Mouse (Mus musculus) embryo, embryonic 10.5 days (tissue): ENCODE results near the gene Daam1.
"Not testable (repeated sequence)": the region's sequence is repeated elsewhere in the genome, so short reads cannot be mapped to it uniquely, and the experiment has no call there.

ENCODE experiments used
- DNase-seq: peaks from one replicate; pipeline ENCODE4 v3.0.0-alpha.2; 2015; ENCODE audit warnings: low spot score

Daam1 gene

GRCm38 (mm10) chr12:71834041-71834440 is 3.2 kb downstream of the Daam1 start:
- peak; percentile 21 for DNase-seq

- no peak for DNase-seq
Measured at GRCm38 (mm10) chr12:71835966-71836668, 5.2 kb downstream of the Daam1 start.

- no peak for DNase-seq
Measured at GRCm38 (mm10) chr12:71836776-71837175, 5.9 kb downstream of the Daam1 start.

GRCm38 (mm10) chr12:71837576-71837975 is 6.7 kb downstream of the Daam1 start:
- no peak for DNase-seq

GRCm38 (mm10) chr12:71838230-71838629 is 7.4 kb downstream of the Daam1 start:
- no peak for DNase-seq

GRCm38 (mm10) chr12:71839653-71840052 is 8.8 kb downstream of the Daam1 start:
- DNase-seq = no peak

GRCm38 (mm10) chr12:71840430-71841186 is 9.7 kb downstream of the Daam1 start:
- no peak for DNase-seq

- peak; percentile 19 for DNase-seq
Measured at GRCm38 (mm10) chr12:71842006-71842405, 11.1 kb downstream of the Daam1 start.

- no peak for DNase-seq
Measured at GRCm38 (mm10) chr12:71842588-71842987, 11.7 kb downstream of the Daam1 start.

- no peak for DNase-seq
Measured at GRCm38 (mm10) chr12:71845486-71845885, 14.6 kb downstream of the Daam1 start.

- DNase-seq = not testable (repeated sequence)
Measured at GRCm38 (mm10) chr12:71846416-71846815, 15.5 kb downstream of the Daam1 start.

- DNase-seq = not testable (repeated sequence)
Measured at GRCm38 (mm10) chr12:71847024-71847423, 16.1 kb downstream of the Daam1 start.

- no peak for DNase-seq
Measured at GRCm38 (mm10) chr12:71847617-71848016, 16.7 kb downstream of the Daam1 start.

- DNase-seq = peak; percentile 56
Measured at GRCm38 (mm10) chr12:71848037-71848776, 17.3 kb downstream of the Daam1 start.

- no peak for DNase-seq
Measured at GRCm38 (mm10) chr12:71849051-71849450, 18.2 kb downstream of the Daam1 start.

GRCm38 (mm10) chr12:71850135-71850534 is 19.3 kb downstream of the Daam1 start:
- no peak for DNase-seq

GRCm38 (mm10) chr12:71852678-71853077 is 21.8 kb downstream of the Daam1 start:
- no peak for DNase-seq

GRCm38 (mm10) chr12:71853694-71854093 is 22.8 kb downstream of the Daam1 start:
- DNase-seq = no peak

GRCm38 (mm10) chr12:71854191-71854590 is 23.3 kb downstream of the Daam1 start:
- DNase-seq = no peak

GRCm38 (mm10) chr12:71855730-71856479 is 25.0 kb downstream of the Daam1 start:
- DNase-seq = peak; percentile 43

GRCm38 (mm10) chr12:71856480-71856754 is 25.5 kb downstream of the Daam1 start:
- DNase-seq = no peak

GRCm38 (mm10) chr12:71859096-71859495 is 28.2 kb downstream of the Daam1 start:
- DNase-seq = no peak
